Mouse (Mus musculus): ENCODE measurements at regions not wholly inside any gene's neighbourhood (a gene's known extent, or its start where the extent isn't known, plus 50 kb on each side); places are given as distances from the start of the nearest gene placed in this dataset.

DNA sequence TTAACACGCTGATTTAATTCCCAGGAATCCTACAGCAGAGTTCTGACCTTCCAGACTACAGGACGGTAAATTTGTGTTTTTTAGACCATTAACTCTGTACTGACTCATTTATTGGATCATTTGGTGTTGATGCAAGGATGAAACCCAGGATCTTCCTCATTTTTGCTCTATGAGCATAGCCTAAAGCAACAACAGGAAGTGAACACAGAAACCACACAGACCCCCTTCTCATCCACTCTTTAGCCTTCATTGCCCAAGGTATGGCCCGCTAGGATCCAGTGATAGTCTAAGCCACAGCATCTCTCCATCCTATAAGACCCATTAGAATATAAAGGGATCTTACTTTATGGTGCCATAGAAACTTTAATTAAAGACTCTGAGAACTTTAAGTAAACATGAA, 56.5 kb upstream of the Grin2b start:
- DNase-seq (ENCODE audit: low read depth, low spot score) = no peak

DNA sequence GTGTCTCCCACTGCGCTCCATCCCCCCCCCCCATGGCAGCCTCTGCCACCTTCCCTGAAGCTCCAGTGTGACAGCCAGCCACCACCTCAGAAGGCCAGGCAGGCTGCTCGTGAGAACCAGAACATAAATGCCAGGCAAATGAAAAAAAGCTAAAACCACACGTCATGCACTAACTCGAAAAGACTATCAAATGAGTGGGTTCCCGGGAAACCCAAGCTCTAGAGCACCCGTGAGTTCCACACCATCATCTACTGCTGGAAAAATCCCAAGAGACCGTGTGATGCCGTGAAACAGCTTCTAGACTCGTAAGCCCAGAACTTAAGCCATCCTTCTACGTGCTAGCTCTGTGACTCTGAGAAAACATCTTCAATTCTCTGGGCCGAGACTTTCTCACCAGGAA, 62.2 kb upstream of the Grin2b start:
- DNase-seq (ENCODE audit: low read depth, low spot score) = no peak

DNA sequence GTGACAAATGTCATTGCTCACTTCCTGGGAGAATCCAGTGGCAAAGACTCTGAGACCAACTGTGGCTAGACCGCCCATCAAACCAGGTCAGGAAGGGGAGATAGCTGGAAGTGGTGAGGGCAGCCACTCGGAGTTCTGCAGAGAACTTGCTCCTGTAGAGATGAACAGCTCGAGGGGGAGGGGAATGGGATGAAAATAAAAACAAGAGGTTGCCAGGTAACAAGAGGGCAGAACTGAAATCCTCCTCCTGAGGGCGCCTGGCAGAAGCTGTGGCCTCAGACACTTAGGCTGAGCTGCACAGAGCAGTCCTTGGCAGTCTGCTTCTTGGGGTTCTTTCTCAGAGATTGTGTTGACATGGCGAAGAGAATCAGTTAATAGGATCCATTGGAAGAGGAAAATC, 65.7 kb upstream of the Grin2b start:
- peak; percentile 4 for DNase-seq (ENCODE audit: low read depth, low spot score)

DNA sequence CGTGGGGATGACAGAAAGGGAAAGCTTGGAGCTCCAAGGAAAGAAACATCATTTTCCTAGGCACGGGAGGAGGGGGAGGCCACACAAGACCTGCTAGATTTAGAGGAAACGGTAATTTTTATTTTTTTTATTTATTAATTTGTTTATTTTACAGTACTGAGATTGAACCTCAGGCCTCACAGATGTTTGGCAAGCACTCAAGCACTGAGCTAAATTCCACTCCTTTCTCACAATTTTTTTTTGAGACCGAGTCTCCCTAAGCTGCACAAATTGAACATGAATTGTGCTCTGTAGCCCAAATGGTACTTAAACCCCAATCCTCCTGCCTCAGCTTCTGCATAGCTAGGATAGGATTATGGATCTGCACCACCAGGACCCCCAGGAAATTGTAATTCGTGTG, 66.1 kb upstream of the Grin2b start:
- no peak for DNase-seq (ENCODE audit: low read depth, low spot score)

DNA sequence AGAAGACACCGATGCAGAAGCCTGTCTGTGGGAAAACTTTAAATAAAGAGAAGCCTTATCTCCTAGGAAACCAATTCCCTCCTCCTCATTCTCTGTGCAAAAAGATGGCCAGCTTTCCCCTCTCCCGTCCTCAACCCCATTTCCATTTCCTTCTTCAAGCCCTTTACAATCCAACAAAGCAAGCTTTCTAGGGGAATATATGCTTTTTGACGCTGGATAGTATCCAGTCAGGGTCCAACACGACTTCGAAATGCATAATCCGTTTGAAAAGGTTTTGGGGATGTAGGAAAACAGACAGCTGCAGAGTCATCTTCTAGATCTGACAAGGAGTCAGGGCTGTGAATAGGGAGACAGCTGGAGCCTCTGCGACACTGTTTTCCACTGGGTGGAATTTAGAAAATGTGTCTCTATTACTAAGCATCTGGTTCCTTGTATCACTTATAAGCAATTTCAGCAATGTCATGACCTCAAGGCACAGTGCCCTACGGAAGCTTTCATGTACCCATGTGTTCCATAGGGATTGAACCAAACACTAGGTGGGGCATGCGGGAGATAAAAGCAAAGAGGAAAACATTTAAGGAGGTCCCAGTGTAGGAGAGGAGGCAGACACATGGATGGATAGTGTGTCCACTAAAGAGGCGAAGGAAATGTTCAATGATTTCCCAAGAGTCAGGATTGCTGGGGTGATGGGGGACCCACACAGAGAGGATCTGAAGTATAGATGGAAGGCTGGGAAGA, 68.4 kb upstream of the Grin2b start:
- no peak for DNase-seq (ENCODE audit: low read depth, low spot score)

DNA sequence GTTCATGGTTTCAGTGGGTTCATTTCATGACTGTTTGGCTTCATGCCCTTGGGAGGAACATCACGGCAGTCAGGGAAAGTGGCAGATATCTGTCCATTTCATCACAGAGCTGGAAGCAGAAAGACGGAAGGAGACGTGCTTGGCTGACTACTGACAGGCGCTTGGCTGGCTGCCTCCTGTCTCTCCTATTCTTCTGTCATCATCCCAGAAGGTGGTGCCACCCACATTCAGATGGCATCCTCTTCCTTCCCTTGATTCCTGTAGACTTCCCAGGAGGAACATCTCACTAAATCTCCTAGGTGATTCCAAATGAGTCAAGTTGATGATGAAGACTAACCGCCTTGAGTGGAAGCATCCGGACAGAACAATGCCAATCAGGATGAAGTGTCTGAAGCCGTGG, 71.6 kb upstream of the Grin2b start:
- DNase-seq (ENCODE audit: low read depth, low spot score) = no peak

DNA sequence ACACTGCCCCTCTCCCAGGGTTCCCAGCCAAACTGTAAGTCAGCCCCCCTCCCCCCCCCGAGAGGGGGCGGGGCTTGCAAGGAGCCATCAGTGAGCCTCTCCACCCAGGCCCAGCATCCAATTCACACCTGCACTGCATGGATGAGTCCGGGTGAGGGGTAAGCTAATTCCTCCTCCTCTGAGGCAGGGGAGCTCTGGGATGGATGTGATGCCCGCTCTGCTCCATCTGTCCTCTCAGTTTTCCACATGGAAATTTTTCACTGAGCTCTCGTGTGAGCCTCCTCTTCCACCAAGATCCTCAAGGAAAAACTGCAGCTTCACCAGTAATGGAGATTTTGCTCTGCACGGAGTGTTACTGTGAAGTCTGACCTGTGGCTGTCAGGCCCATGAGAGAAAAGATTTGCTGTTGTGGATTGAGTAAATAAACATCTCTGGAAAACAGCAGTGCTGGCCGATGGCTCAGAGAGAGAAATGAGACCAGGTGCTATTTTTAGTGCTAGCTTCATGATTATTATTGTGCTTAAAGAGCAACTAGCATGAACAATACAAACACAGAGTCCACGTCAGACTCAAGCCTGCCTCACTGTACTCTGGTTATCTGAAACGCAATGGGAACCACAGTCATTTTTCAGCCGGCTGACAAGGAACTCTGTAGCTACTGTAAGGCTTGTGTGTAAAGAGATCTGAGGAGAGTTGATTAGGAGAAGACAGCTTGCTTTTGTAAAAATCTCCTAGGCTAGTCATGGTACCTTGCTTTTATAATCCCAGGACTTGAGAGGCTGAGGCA, 71.4 kb upstream of the Gm8994 start:
- no peak for DNase-seq (ENCODE audit: low read depth, low spot score)

DNA sequence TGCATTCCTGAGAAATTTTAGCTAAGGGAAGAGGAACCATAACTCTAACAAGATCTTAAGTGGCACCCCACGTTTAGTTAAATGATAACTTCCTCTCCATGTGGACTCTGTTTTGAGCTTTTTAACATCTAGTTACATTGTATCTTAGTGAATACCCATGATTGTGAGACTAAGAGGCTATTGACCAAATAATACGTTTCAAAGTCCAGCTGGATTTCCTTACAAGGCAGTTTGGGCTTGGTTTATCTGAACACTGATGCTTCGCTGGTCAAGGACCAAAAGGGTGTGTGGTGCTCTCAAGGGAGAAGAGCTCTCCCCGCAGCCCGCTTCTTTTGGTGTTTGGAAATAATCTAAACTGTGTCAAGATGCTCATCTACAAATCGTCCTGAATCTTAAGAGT, 51.6 kb upstream of the Gm8994 start:
- no peak for DNase-seq (ENCODE audit: low read depth, low spot score)

DNA sequence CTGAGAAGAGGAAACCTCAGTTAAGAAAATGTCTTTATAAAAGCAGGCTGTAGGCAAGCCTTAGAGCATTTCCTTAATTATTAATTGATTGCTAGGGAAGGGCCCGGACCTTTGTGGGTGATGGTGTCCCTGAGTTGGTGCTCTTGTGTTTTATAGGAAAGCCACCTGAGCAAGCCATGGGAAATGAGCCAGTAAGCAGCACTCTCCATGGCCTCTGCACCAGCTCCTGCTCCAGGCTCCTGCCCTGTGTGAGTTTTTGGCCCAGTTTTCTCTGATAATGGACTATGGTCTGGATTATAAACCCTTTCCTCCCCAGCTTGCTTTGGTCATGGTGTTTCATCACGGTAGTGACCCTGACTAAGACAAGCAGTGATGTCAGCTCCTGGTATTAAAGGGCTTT, 50.6 kb upstream of the Gm8994 start:
- no peak for DNase-seq (ENCODE audit: low read depth, low spot score)

Data from embryo, embryonic 11.5 days (tissue).